Mouse (Mus musculus): ENCODE results near the gene Alox5ap.

Gene Alox5ap

GRCm38 (mm10) chr5:149316926-149317325 lies 52.4 kb downstream of the Alox5ap start:
- no peak for DNase-seq

GRCm38 (mm10) chr5:149319874-149320323 lies 55.3 kb downstream of the Alox5ap start:
- DNase-seq: no peak

- DNase-seq: no peak
Observed at GRCm38 (mm10) chr5:149320534-149321482, 56.2 kb downstream of the Alox5ap start.

DNA sequence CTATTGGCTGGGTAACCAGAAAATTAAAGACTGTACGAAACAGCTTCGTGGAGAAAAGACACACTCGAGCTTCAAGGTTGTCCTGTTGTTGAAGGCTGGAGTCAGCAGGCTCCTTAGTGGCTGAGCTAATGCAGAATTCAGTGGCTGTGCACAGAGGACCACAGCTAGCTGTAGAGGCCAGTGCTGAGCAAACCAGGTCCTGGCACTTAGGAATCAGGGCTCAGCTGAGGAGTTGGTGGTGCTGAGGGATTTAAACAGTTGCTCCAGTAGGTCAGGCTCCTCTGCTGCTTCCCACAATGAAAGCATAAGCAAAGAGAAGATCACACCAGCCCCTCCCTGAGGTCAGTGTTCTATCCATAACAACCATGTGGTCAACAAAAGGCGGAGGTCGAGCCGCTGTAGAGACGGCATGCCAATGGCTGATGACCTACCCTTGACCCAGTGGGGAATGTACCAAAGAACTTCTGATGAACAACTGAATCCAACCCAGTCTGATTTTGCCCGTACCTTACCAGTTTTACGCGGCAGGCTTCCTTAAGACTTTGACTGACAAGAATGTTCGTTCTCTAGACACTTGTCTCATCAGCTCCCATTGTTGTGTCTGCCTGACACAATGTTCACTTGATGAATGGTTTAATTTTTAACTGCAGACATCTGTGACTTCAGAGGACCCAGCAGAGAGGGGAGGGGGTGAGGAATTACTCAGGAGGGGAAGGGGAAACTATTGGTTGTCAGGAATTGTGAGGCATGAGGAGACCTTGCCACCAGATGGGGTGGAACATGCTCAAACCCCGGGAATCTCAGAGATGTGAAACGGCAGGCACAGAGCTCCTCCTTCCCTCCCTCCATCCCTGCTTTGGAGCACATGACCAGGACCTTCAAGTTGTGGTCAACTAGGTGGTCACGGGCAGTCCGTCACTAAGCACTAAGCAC lies 57.6 kb downstream of the Alox5ap start:
- no peak for DNase-seq

DNA sequence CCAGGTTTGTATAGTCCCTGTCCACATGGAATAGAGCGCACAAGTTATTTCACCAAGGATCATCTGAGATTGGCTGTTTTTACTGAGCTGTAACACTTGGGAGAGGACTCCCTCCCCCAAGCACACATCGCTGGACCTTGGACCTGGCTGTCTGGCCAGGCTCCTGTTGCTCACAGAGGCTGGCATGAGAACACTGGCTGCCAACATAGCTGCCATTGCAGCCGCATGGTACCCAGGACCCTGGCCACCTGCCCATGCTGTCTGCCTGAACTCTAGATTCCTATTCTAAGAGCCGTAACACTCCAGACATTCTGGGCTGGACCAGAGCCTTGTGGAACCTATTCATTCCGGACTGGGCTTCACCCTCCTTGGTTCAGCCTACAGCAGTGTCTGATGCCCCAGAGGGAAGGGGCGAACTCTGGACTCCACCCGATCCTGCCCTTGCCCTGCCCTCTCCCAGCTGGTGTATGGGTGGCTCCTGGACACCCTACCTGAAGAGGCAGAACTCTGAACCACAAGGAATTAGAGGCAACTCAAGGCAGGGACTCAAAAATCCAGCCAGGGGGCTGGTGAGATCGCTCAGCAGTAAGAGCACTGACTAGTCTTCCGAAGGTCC lies 58.5 kb downstream of the Alox5ap start:
- peak in 1 of 2 experiments; percentile 47 for DNase-seq

- DNase-seq: no peak
Observed at GRCm38 (mm10) chr5:149324739-149325138, 60.2 kb downstream of the Alox5ap start.

GRCm38 (mm10) chr5:149329098-149329887 lies 64.7 kb downstream of the Alox5ap start:
- DNase-seq: peak in 1 of 2 experiments; percentile 17

DNA sequence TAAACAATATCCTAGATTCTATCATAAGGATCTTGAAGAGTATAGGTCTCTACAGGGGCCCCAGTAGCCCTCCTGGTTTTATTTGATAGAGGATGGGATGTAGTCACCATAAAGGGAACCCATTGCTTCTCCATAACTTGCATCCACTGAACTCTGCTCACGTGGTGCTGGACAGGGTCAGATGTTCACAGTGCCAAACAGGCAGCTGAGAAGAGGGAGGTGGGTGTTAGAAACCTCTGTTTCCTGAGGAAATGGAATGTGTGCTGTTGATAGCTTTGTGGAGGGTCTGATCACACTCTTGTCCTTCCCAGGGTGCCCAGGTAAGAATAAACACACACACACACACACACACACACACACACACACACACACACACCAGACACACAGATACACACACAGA lies 66.0 kb downstream of the Alox5ap start:
- no peak for DNase-seq

- no peak for DNase-seq
Observed at GRCm38 (mm10) chr5:149331407-149332143, 67.0 kb downstream of the Alox5ap start.

GRCm38 (mm10) chr5:149332787-149333186 lies 68.2 kb downstream of the Alox5ap start:
- DNase-seq: no peak

GRCm38 (mm10) chr5:149333941-149334698 lies 69.6 kb downstream of the Alox5ap start:
- no peak for DNase-seq

DNA sequence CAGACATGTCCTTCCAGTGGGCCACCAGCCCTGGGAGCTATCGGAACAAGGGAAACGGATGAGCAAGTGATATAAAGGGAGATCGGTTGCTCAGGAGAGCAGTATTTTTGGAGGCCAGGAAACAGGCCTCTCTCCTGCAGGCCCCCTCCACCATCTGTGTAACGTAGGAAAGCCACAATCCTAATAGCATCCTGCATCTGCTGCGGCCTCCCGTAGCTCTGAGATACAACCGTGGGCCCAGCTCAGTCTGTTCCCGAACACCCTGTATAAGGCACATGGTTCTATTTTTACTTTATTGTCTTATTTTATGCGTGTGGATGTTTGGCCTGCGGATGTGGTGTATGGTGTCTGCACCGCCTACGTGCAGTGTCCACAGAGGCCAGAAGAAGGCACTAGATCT lies 70.4 kb downstream of the Alox5ap start:
- DNase-seq: no peak

DNA sequence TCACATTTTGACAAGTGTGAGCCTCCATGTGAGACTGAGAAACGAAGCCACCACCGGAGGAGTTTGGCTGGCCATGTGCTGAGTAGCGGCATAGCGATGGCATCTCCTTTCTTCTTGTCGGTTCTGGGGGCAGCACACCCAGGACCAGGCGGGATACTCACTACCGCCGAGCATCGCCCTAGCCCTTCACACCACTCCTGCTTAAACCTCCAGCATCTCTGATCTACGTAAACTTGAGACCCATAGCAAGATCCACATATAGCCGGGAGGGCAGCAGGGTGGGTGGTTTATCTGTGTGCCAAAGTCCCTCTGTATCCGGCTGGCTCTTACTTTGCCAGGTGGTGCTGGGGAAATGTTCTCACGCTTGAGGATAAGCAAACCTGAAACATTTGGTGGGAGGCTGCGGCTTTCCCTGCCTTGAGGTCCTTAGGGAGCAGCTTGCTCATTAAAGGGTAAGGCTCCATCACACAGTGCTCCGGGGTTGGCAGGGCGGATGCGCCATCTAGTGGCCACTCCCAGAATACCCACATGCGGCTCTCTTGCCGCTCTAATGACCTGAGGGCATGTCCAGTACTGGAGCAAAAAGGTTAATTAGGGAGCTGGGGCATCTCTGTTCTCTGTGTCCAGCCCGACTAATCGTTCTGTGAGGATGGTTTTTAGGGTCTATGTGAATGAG lies 71.1 kb downstream of the Alox5ap start:
- peak; percentile 88 to 94 for DNase-seq

DNA sequence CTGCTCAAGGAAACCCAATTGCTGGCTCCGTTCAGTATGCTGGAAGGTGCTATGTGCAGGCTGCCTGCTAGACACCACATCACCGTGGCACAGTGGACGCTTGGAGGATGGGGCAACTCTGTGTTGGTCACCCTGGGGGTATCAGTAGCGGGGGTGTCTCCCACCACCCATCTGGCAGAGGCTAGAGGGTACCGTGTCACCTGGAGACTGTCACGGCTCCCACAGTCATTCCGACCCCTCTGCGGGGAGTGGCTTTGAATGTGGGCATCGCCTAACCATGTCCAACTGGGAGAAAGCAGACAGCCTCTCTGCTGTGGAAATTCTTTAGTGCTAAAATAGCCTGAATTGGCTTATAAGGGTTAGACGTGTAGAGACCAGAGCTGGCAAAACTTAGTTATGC lies 72.6 kb downstream of the Alox5ap start:
- no peak for DNase-seq
